26 mouse cellular contexts compared by ENCODE assay signal in the genomic region with DNA sequence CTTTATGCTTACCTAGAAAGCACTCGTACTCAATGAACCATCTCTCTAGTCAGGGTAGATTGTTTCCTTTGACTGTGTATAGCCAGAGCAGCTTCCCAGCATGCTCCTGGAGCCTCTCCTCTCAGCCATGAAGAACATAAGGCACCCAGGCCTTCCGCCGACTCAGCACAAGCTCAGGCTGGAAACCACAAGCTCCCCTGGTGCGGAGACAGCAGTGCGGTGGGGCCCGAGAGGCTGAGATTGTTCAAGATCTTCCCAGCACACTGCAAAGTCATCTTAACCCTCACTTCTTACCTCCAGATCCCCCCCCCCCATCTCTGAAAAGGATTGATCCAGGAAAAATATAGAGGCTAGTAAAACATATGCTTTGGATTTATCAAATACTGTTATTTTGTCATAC. TPM values are rescaled to one million over a fixed set of nuclear protein-coding genes. Genes with fewer than 3 reads are reported as not detected.
"Had no signal": no experiment of that assay in that cellular context is flagged by ENCODE, and none has a peak within 500 bp of the region (broad histone marks: within the 10 kb centered on the region; RNA-seq: fewer than 3 reads in every experiment).

No protein-coding gene starts in this region.

- H3K4me3 ChIP-seq: midbrain, embryonic 10.5 days; midbrain, embryonic 12.5 days; myocyte; neural tube, embryonic 13.5 days; neural tube, embryonic 15.5 days had no signal

- H3K4me1 ChIP-seq: midbrain, embryonic 12.5 days; neural tube, embryonic 15.5 days had no signal

- H3K27me3 ChIP-seq: midbrain, embryonic 12.5 days; neural tube, embryonic 13.5 days; neural tube, embryonic 15.5 days had no signal

- H3K27ac ChIP-seq: liver, embryonic 14.5 days; midbrain, embryonic 10.5 days; midbrain, embryonic 12.5 days; neural tube, embryonic 13.5 days; neural tube, embryonic 15.5 days had no signal

- ATAC-seq: midbrain, embryonic 16.5 days had no signal

- DNase-seq: lung, adult 18-20 months; lung, embryonic 14.5 days; lung, postnatal 10 days; lung, postnatal 4 days; midbrain, embryonic 14.5 days; retina, postnatal 1 day; right cerebral cortex, adult 18-20 months; right cerebral cortex, postnatal 25 days; right cerebral cortex, postnatal 4 days; spleen, adult 18-20 months; thymus, adult 18-20 months; thymus, postnatal 25 days had no signal

- H3K4me2 ChIP-seq: lung, embryonic 14.5 days; midbrain, embryonic 12.5 days; neural tube, embryonic 13.5 days; neural tube, embryonic 15.5 days had no signal

- H3K9ac ChIP-seq: liver, embryonic 14.5 days; lung, embryonic 14.5 days; midbrain, embryonic 12.5 days; neural tube, embryonic 13.5 days; neural tube, embryonic 15.5 days had no signal

- H3K9me3 ChIP-seq: midbrain, embryonic 10.5 days; midbrain, embryonic 12.5 days; neural tube, embryonic 13.5 days; neural tube, embryonic 15.5 days had no signal

RNA-seq across cellular contexts. Expression of a gene that starts 8.6 kb away (rescaled TPM):
- total RNA-seq: megakaryocyte, adult 5-6 weeks; megakaryocyte-erythroid progenitor cell, adult 5-6 weeks had no signal
- polyA plus RNA-seq: liver, embryonic 14.5 days; liver, embryonic 16.5 days; lung, embryonic 16.5 days; midbrain, embryonic 10.5 days; midbrain, embryonic 16.5 days; neural tube, embryonic 13.5 days; small intestine, adult 2 months; stomach, embryonic 14.5 days; stomach, embryonic 16.5 days had no signal
